Mouse (Mus musculus): ENCODE results near the gene Pxmp2. TPM values are rescaled to one million over a fixed set of nuclear protein-coding genes. Genes with fewer than 3 reads are reported as not detected.

The Pxmp2 gene
- 10 to 100 TPM in 1 of 4 experiments, 1 to 10 TPM in 3; 6.8 to 10.8 (median 8.8) TPM for total RNA-seq (2022)

GRCm38 (mm10) chr5:110285770-110286445, at the start of gene Pxmp2, which contains the start of gene Pole:
Gene Pxmp2, minus strand, starts transcription at chr5:110286186.
Gene Pole, plus strand, starts transcription at chr5:110286306.
- DNase-seq (ENCODE audit: low spot score in 2 of 2) = peak; percentile 56 to 66

GRCm38 (mm10) chr5:110330508-110330907, 44.5 kb upstream of the Pxmp2 start:
- no peak for DNase-seq (ENCODE audit: low spot score in 2 of 2)

DNA sequence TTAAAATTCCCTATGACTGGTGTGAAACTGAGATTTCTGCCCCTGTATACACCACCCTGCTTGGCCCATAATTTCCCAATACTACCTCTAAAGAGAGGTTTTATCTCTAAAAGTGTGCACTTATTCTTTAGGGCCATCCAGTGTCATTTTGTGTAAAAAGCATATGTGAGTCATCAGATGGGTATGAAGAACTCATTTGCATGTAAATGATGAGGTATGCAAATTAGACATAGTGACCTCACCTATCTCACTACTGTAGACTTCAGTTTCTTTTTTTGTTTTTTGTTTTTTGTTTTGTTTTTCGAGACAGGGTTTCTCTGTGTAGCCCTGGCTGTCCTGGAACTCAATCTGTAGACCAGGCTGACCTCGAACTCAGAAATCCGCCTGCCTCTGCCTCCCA, 27.1 kb upstream of the Pxmp2 start:
- DNase-seq (ENCODE audit: low spot score in 2 of 2) = no peak

GRCm38 (mm10) chr5:110308861-110309260, 22.9 kb upstream of the Pxmp2 start:
- DNase-seq (ENCODE audit: low spot score in 2 of 2) = no peak

- no peak for DNase-seq (ENCODE audit: low spot score in 2 of 2)
Measured at GRCm38 (mm10) chr5:110300591-110300990, 14.6 kb upstream of the Pxmp2 start.

DNA sequence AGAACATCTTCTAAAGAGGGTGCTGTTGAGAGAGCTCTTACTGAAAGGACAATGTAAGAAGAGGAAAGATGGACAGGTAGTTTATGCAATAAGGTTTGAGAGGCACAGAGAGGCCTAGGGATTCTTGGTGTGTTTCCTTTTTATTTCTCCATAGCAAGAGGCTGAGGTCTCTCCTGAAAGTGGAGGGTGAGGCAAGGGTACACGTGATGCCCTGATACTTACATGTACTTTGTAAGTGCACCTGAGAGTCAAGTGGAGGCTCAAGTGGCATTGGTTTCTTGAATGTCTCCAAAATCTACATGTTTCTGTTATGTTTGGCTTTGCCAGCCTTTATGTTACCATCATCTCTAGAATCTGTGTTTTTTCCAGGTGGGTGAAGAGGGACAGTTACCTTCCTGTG, 10.7 kb upstream of the Pxmp2 start:
- DNase-seq (ENCODE audit: low spot score in 2 of 2) = no peak

DNA sequence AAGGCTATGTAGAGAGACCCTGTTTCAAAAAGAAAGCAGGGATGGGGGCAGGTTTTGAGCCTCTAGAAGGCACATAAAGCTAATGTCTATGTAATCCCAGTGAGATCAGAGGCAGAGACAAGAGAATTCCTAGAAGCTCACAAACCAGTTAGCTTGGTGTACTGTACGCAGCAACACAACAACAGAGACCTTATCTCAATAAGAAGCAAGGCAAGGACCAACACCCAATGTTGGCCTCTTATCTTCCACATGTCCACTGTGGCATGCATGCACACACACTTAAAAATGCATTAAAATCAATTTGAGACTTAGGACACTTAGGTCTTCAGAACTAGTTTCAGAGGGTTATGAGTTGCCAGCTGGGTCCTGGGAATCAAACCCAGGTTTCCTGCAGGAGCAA, 5.7 kb upstream of the Pxmp2 start:
- DNase-seq (ENCODE audit: low spot score in 2 of 2) = no peak

- DNase-seq (ENCODE audit: low spot score in 2 of 2) = no peak
Measured at GRCm38 (mm10) chr5:110287084-110287475, 1.1 kb upstream of the Pxmp2 start.

- no peak for DNase-seq (ENCODE audit: low spot score in 2 of 2)
Measured at GRCm38 (mm10) chr5:110286446-110287083, 579 bp upstream of the Pxmp2 start.

DNA sequence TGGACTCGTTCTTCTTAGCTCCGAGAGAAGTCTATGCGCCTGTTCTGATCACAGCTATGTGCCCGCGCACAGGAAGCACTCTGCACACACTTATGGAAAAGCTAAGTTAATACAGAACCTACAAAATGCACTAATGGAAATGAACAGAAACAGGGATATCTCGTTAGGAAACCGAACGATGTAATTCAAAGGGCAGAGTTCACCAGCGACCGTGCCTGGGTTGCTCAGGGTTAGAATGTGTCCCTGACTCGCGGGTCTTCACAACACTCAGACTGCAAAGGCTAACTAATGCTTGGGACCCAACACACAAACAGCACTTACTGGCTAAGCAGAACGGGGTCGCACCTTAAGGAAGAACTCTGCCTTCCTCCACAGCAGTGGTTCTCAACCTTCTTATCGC, 830 bp downstream of the Pxmp2 start:
- no peak for DNase-seq (ENCODE audit: low spot score in 2 of 2)

GRCm38 (mm10) chr5:110284536-110284935, 1.4 kb downstream of the Pxmp2 start:
- DNase-seq (ENCODE audit: low spot score in 2 of 2) = no peak

GRCm38 (mm10) chr5:110281984-110282383, 4.0 kb downstream of the Pxmp2 start:
- no peak for DNase-seq (ENCODE audit: low spot score in 2 of 2)

- no peak for DNase-seq (ENCODE audit: low spot score in 2 of 2)
Measured at GRCm38 (mm10) chr5:110276910-110277309, 9.1 kb downstream of the Pxmp2 start.

- DNase-seq (ENCODE audit: low spot score in 2 of 2) = no peak
Measured at GRCm38 (mm10) chr5:110276391-110276790, 9.6 kb downstream of the Pxmp2 start.

GRCm38 (mm10) chr5:110274846-110275245, 11.1 kb downstream of the Pxmp2 start:
- no peak for DNase-seq (ENCODE audit: low spot score in 2 of 2)

DNA sequence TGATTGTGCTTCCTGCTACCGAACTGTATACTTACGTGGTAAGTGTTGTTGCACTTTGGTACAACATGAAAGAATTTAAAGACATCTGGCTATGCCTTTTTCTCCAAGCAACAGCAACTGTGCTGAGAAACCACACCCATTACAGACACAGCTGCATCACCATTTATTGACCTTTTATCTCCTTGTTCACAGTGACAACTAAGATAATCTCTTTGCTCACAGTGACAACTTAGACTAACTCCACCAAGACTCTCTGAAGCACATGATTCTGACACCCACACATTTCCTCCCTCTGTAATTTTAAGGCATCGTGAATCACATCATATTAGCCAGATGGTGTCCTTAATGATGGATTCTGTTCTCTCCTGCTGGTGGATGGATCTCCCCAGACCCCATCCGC, 11.8 kb downstream of the Pxmp2 start:
- no peak for DNase-seq (ENCODE audit: low spot score in 2 of 2)

DNA sequence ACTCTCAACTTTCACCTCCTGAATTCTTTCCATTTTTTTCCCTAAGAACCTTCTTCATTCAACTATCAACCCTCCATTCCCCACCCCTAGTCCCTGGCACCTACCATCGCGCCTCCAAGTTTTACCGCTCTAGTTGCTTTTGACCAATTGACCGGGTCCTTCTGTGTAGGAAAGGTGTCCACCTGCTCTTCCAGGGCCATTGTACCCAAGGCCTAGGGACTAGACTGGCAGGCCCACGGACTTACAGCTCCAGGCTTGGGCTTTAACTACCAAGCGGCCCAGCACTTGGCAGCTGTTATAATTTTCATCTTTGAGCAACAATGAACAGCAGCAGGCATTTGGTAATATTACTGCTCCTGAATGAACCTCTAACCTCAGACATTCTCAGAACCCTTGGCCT, 15.7 kb downstream of the Pxmp2 start:
- no peak for DNase-seq (ENCODE audit: low spot score in 2 of 2)

DNA sequence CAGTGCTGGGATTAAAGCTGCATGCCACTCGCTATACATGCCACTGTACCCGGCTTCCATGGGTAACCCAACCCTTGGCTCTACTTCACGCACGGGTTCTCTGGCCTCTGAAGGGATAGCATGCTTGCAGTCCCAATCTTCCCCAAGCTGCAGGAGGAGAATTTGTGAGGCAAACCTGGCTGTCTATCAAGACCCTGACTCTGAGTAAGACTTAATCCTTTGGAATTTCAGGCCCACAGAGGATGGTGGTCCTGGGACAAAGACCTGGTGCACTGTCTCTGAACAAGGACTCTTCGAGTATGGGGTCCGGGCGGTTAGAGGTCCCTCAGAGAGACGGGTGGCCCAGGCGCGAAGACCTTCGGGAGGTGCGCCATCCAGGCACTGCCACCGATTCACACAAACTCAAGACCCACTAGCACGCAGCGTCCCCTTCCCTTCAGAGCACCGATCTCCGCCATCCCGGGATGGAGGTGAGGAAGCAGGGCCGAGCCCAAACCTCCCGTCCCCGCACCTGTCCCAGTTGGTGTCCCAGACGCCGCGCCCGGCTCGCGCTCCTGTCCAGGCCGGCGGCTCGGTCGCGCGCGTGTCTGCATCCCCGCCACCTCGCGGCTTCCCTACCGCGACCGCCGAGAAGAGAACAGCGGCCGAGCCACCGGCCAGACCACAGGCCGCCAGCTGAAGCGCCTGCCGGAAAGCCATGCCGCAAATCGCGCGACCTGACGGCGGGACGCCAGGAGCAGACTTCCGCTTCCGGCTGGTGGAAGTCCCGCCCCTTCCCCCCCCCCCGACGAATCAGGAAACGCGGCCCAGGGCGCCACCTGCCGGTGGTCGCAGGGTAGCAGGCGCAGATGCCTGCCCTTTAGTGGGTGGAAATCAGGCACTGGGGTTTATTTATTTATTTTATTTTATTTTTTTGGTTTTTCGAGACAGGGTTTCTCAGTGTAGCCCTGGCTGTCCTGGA, 16.6 kb downstream of the Pxmp2 start, which contains the start of gene Pgam5:
Gene Pgam5, minus strand, starts transcription at position 773 of the 961 bp plus-strand sequence.
- peak; percentile 67 to 72 for DNase-seq (ENCODE audit: low spot score in 2 of 2)

DNA sequence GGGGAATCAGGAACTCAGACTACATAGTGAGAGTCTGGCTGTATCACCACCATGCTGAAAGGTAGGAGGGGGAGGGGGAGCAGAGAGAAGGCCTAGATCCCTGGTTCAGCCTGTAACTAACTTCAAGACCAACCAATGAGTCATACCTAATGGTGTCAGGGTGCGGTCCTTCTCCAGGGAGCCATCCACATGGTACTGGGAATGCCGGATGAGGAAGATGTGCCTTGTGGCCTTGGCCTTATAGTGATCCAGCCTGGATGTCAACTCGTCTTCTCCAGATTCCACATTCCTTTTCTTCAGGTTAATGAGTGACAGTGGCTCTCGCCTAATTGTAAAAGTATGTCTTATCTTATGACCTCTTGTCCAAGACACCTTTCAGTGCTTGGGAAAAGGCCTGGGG, 19.0 kb downstream of the Pxmp2 start:
- no peak for DNase-seq (ENCODE audit: low spot score in 2 of 2)

- no peak for DNase-seq (ENCODE audit: low spot score in 2 of 2)
Measured at GRCm38 (mm10) chr5:110244091-110244490, 41.9 kb downstream of the Pxmp2 start.

DNA sequence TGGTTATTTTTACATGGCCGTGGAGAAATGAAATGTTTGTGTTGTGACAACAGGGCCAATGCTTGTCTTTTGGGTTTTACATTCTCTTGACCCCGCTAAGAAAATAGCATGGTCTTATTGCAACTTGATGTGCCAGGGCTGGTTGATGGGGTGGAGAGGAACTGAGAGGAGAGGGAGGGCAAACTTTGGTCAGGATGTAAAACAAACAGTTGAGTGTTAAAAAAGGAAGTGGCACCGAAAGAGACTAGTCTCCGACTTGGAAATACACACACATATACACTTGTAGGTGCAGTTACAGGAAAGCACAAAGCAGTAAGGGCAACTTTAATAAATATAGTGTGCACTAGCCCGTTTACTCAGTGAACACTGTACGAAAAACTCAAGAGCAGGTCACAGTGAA, 53.6 kb downstream of the Pxmp2 start:
- no peak for DNase-seq (ENCODE audit: low spot score in 2 of 2)

GRCm38 (mm10) chr5:110231638-110232037, 54.3 kb downstream of the Pxmp2 start:
- no peak for DNase-seq (ENCODE audit: low spot score in 2 of 2)

All from left cerebral cortex, adult 8-10 months (tissue).